Mouse (Mus musculus) erythroblast, embryonic 14.5 days (primary cell): ENCODE results near the gene Dnah14. TPM values are rescaled to one million over a fixed set of nuclear protein-coding genes. Genes with fewer than 3 reads are reported as not detected.

ENCODE experiments used
- H3K27me3 ChIP-seq: 2 replicates; pipeline ENCODE4 v1.6.1; 2012; ENCODE audit warnings: inconsistent platforms; ENCODE audit not compliant: control insufficient read depth
- H3K36me3 ChIP-seq: 2 replicates; pipeline ENCODE4 v1.6.1; 2012; ENCODE audit warnings: mild to moderate bottlenecking, inconsistent platforms; ENCODE audit not compliant: control insufficient read depth
- H3K4me1 ChIP-seq: 2 replicates; pipeline ENCODE4 v1.6.1; 2012; ENCODE audit warnings: inconsistent platforms; ENCODE audit not compliant: control insufficient read depth
- H3K4me3 ChIP-seq: replicated peaks from 2 replicates; pipeline ENCODE3; 2012; ENCODE audit warnings: moderate library complexity, mild to moderate bottlenecking, inconsistent platforms
- H3K9me3 ChIP-seq: 2 replicates; pipeline ENCODE4 v1.6.1; 2012; ENCODE audit warnings: low read length, inconsistent platforms, mixed read lengths; ENCODE audit not compliant: control insufficient read depth
- GATA1 ChIP-seq: IDR thresholded peaks from 2 replicates; pipeline ENCODE4 v1.6.1; 2012; ENCODE audit warnings: low read length, inconsistent platforms, mixed read lengths
- TAL1 ChIP-seq: IDR thresholded peaks from 3 replicates; pipeline ENCODE4 v1.6.1; 2012; ENCODE audit warnings: low read length, inconsistent platforms, mixed read lengths
- polyA plus RNA-seq: library from polyadenylated mRNA; stranded (reverse); fragments of >175 nt; gene quantifications from 2 replicates; pipeline ENCODE4 v1.2.3, GENCODE M21; 2012

The Dnah14 gene
- polyA plus RNA-seq, 1 experiment = not detected

DNA sequence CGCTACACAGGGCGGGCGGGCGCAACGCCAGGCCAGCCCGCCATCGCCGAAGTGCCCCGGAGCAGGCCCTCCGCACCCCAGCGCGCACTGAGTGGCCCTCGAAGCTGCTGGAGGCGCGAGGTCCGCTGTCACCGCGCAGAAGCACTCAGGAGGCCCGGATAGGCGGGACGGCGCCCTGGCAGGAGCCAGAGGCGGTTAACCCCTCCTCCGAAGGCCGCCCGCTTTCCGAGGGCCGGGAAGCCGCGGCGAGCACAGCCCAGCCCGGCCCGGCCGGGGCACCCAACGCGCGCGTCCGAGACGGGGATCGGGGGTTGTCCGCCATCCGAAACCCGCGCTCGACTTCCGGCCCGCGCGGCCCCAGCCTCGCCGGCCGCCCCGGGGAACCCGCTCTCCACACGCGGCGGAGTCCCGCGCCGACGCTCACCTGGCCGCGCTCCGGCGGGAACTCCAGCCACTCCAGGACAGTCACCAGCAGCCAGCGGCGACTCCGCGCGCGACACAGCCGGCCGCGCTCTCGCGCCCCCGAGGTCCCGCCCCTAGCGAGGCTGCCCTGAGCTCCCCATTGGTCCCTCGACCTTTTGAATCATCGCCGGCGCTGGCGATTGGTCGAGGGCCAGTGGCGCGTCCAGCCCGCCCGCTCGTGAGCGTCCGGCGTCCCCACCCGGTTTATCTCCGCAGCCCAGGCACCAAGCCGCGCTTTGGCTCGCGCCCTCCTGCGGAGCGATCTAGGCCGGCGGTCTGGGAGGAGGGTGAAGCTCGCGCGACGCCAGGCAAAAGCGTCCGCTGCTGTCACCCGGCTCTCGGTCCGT lies 265.7 kb downstream of the Dnah14 start:
- no peaks in the 10 kb centered on the region for H3K9me3 ChIP-seq
- peaks cover 14% of the 10 kb centered on the region for H3K27me3 ChIP-seq
- peaks cover 45% of the 10 kb centered on the region for H3K36me3 ChIP-seq
- TF ChIP-seq GATA1 (peak; percentile 73), TAL1 (peak; percentile 85)
- H3K4me3 ChIP-seq = peak overlapping the region; percentile 79
- peaks cover 60% of the 10 kb centered on the region for H3K4me1 ChIP-seq

DNA sequence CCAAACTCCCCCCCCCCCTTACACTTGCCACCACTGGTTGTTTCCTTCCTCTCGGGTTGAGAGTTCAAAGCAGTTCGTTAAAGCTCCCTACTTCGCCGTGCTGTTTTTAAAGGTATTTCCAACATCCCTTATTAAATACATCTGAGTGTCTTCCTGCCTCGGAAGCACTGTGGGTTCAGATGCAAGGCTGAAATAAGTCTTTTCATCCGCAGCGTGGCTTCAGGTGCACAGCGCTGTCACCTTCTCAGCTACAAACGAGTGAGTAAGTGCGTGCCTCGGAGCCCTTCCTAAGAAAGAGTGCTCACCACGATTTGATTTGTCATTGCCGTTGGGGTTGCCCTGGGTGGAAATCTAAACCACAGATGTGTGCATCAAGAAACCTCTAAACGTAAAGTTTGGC lies 266.4 kb downstream of the Dnah14 start, which contains the start of gene Lbr:
Lbr (minus strand) TSS at position 266 of the 400 bp plus-strand sequence.
- peaks cover 38% of the 10 kb centered on the region for H3K36me3 ChIP-seq
- H3K27me3 ChIP-seq = peaks cover 18% of the 10 kb centered on the region
- H3K4me3 ChIP-seq = peak within 1 kb of the TSS; percentile 79
- H3K9me3 ChIP-seq = no peaks in the 10 kb centered on the region
- TF ChIP-seq GATA1 (no peak), TAL1 (no peak)
- peaks cover 56% of the 10 kb centered on the region for H3K4me1 ChIP-seq

DNA sequence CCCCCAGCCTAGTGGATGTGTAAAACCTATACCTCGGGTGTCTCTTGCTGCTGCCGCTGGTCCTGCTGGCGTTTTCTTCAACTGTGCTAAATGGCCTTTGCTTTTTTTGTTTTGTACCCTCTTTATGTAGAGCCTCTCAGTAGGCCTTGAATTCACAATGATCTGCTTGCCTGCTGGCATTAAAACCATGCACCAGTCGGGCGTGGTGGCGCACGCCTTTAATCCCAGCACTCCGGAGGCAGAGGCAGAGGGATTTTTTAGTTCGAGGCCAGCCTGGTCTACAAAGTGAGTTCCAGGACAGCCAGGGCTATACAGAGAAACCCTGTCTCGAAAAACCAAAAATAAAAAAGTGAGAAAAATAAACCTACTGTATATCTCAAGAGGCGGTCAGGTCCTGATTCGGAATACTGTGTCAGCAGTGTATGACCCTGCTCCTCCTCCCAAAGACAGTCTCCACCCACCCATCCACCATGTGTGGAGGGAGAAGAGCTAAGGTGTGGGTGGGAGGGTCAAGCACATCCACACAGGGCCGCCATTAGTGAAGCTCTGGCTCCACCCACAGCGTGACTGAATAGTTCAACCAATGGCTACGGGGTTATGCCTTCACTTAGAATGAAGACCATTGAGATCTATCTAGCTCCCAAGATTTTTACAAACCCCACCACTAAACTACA lies 268.7 kb downstream of the Dnah14 start:
- Histone ChIP-seq H3K36me3 (peaks cover 15% of the 10 kb centered on the region), H3K4me1 (peaks cover 36% of the 10 kb centered on the region), H3K27me3 (peaks cover 25% of the 10 kb centered on the region), H3K4me3 (no peak overlapping the region), H3K9me3 (no peaks in the 10 kb centered on the region)
- TF ChIP-seq TAL1 (no peak), GATA1 (no peak)

DNA sequence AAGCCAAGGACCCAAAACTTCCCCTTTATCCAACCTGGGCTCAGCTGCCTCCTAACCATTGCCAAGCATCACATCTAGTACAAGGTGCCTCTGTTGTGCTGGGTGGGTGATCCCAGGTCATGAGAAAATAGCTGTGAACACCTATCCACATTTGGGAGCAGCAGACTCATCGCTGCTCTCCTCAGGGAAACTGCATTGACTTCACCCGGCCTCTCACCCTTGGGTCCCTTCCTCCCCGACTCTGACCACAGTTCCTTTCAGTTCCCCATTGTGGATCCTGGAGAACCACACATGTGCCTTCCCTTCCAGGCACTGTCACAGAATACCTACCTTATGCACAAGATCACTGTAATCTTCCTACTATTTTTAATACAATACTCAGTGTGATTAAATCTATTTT lies 269.4 kb downstream of the Dnah14 start:
- H3K4me1 ChIP-seq = peaks cover 32% of the 10 kb centered on the region
- H3K4me3 ChIP-seq = no peak overlapping the region
- H3K27me3 ChIP-seq = peaks cover 28% of the 10 kb centered on the region
- TF ChIP-seq GATA1 = no peak
- H3K36me3 ChIP-seq = peaks cover 9% of the 10 kb centered on the region
- no peaks in the 10 kb centered on the region for H3K9me3 ChIP-seq

DNA sequence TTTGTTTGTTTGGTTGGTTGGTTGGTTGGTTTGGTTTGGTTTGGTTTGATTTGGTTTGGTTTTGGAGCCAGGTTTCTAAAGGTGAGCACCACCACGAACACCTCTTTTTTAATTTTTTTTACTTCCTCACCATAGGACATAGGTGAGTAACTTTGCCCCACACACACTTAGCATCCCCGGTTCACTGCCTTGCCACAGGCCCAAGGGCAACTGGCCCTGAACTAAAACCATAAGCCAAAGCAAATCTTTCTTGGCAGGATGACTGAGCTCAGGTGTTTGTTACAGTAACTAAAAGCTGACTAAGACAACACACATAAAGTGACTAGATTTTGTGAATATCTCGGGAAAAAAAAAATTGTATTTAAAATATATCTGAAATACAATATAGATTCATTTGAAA lies 271.0 kb downstream of the Dnah14 start:
- TF ChIP-seq GATA1 = no peak
- TF ChIP-seq TAL1 = no peak
- Histone ChIP-seq H3K27me3 (peaks cover 42% of the 10 kb centered on the region), H3K36me3 (no peaks in the 10 kb centered on the region), H3K4me1 (peaks cover 32% of the 10 kb centered on the region), H3K4me3 (no peak overlapping the region), H3K9me3 (no peaks in the 10 kb centered on the region)

DNA sequence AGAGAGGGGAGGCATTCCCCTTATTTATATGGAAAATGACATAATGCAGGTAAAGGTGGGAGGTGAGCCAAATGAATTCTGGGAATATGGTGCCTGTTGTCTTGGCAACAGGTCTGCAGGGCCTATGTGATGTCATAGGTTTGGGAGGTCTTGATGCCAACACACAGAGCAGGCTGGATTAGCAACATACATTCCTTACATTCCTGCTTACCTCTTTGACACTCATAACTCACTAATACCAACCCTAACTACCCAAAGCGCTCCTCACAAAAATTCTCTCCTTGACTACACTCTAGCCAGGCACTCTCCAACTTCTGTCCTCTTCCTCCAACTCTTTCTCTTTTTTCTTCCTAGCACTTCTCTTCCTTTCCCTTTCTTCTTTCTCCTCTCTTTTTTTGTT lies 271.9 kb downstream of the Dnah14 start:
- H3K4me1 ChIP-seq = peaks cover 28% of the 10 kb centered on the region
- H3K36me3 ChIP-seq = no peaks in the 10 kb centered on the region
- no peak overlapping the region for H3K4me3 ChIP-seq
- H3K27me3 ChIP-seq = peaks cover 50% of the 10 kb centered on the region
- no peaks in the 10 kb centered on the region for H3K9me3 ChIP-seq
- no peak for TF ChIP-seq TAL1
- no peak for TF ChIP-seq GATA1

DNA sequence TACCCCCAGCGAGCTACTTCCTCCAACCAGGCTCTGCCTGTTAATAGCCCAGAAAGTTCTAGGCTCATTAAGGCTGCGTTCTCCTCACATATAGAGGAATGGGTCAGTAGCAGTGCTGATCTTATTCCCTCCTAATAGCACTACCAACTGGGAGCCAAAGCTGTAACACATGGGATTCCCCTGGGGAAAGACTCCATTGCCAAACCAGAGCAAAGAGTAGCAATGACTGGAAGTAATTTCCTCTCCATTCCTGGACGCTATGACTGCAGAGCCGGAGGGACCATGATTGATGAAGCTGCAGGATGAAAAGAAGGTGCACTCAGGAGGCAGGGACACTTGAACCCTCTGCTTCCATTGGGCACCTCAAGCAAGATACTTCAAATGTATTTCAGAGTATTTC lies 274.1 kb downstream of the Dnah14 start:
- no peaks in the 10 kb centered on the region for H3K36me3 ChIP-seq
- no peak overlapping the region for H3K4me3 ChIP-seq
- no peaks in the 10 kb centered on the region for H3K9me3 ChIP-seq
- peaks cover 8% of the 10 kb centered on the region for H3K4me1 ChIP-seq
- TF ChIP-seq GATA1 (no peak), TAL1 (no peak)
- H3K27me3 ChIP-seq = peaks cover 48% of the 10 kb centered on the region

DNA sequence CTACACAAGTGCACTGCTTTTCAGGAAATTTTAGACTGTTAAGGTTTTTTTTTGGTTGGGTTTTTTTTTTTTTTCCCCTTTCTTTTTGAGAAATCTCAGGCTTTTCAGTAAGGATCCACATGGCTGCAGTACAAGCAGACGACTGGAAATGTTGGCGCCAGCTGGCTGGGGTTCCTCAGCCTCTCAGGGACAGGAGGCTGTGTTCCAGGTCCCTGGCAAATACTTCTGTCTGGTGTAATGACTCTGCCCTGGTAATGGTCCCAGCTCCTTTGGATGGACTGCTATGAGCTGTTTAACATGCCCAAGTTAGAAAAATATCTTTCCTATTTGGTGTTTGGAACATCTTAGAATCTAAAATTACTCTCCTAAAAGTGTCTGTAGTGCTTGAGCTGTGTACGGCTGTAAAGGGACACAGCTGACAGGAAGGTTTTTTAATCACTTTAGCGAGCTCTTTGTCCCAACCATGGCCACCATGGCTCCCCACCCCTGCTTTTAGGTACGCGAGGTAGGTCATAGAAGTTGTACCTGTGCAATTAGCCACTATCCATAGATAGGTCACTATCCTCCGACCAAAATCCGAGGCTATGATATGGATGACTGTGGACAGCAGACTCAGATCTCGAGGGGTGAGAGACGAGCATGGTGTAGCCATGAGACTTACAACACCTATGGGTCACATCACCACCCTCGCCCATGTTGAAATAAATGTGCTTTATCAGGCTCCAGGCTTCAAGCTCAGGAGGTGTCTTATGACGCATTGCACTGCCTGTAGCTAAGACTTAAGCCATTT lies 275.4 kb downstream of the Dnah14 start:
- no peak overlapping the region for H3K4me3 ChIP-seq
- no peak for TF ChIP-seq GATA1
- no peak for TF ChIP-seq TAL1

DNA sequence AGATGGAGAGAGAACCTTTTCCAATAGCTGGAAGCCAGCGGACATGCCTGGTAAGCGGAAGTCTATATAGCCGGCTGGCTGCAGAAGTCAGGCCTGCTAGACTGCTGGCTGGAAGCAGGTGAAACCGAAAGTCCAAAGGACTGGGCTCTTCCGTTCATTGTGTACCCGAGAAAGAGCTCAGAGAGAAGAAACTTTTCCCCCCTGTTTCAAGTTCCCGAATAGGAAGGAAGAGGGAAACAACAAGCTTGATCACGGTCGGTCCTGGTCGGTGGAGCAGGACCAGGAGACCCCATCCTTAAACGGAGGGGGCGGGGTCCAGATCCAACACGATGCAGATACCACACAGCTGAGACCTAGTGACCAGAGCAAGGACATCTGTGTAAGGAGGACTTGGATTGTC lies 276.1 kb downstream of the Dnah14 start:
- Histone ChIP-seq H3K9me3 (no peaks in the 10 kb centered on the region), H3K36me3 (no peaks in the 10 kb centered on the region), H3K27me3 (peaks cover 39% of the 10 kb centered on the region), H3K4me3 (no peak overlapping the region), H3K4me1 (peaks cover 5% of the 10 kb centered on the region)
- TF ChIP-seq GATA1 (no peak), TAL1 (no peak)

More for the DNA sequence above, 275.4 kb downstream of the Dnah14 start:
- Histone ChIP-seq H3K27me3 (peaks cover 43% of the 10 kb centered on the region), H3K9me3 (no peaks in the 10 kb centered on the region), H3K4me1 (peaks cover 5% of the 10 kb centered on the region), H3K36me3 (no peaks in the 10 kb centered on the region)
